Mouse (Mus musculus) megakaryocyte, embryonic 14.5 days (primary cell): ENCODE results near the gene Gm20388.

Experiments used
- FLI1 ChIP-seq: IDR thresholded peaks from 2 replicates; pipeline ENCODE4 v1.6.1; 2012; ENCODE audit warnings: low read length, inconsistent platforms, mixed read lengths
- GATA1 ChIP-seq: IDR thresholded peaks from 3 replicates; pipeline ENCODE4 v1.6.1; 2012; ENCODE audit warnings: mixed read lengths, low read length, inconsistent platforms, borderline replicate concordance

- no peak for TF ChIP-seq GATA1
- no peak for TF ChIP-seq FLI1
Measured at GRCm38 (mm10) chr8:120563851-120564837, 653.5 kb downstream of the Gm20388 start.
